Mouse (Mus musculus) adrenal gland, adult 2 months (tissue): ENCODE data around the gene Akna. TPM values are rescaled to one million over a fixed set of nuclear protein-coding genes. Genes with fewer than 3 reads are reported as not detected.

Source experiments
- DNase-seq: peaks from one replicate; pipeline ENCODE4 v3.0.0; 2021
- polyA plus RNA-seq: library from polyadenylated mRNA; depleted of rRNA; stranded (reverse); fragments of >200 nt; gene quantifications from 2 replicates; pipeline ENCODE4 v1.2.3, GENCODE M21; 2012
- total RNA-seq, 2 experiments: library from RNA; stranded (reverse); gene quantifications; 2 replicates each; pipeline ENCODE4 v1.2.3; 2021

The Akna gene
- total and polyA plus RNA-seq, 3 experiments, result 3.9 to 5.6 (median 4.7) TPM

DNA sequence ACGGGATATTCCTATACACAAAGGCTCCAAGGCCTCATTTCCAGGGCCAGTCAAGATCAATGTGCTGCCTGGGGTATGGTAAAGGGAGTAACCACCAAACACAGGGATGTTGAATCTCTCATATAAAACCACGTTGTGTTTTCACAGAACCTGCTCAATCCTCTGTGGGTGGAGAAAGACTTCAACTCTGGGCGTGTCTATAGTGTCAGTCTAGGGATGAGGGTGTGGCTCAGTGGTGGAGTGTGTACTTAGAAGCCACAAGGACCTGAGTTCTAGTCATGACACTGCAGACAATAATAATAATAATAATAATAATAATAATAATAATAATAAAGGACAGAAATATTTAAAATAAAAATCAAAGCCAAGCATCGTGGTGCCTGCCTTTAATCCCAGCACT lies 18.9 kb downstream of the Akna start:
- DNase-seq, result no peak

- DNase-seq, result no peak
Measured at GRCm38 (mm10) chr4:63383474-63383873, 19.7 kb downstream of the Akna start.

GRCm38 (mm10) chr4:63382676-63383369 lies 20.3 kb downstream of the Akna start:
- no peak for DNase-seq

- no peak for DNase-seq
Measured at GRCm38 (mm10) chr4:63377483-63377882, 25.7 kb downstream of the Akna start.

- no peak for DNase-seq
Measured at GRCm38 (mm10) chr4:63375367-63375766, 27.8 kb downstream of the Akna start.

DNA sequence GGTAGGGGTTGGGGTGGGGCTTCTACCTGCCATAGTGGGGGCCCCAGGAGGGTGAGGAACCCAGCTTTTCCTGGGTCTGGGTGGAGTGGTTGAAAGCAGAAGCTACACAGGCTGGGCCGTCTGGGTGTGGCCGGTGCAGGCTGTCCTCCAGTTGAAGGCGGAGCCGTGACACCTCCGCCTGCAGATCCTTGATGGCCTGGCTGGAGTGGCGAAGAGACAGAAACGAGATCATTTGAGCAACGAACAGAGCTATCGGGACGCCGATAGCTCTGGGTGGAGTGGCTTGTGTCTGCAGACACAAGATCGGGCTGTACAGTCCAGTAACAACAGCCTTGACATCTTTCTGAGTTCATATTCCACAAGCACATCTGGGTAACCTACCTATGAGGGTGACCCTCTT lies 28.8 kb downstream of the Akna start:
- no peak for DNase-seq

- no peak for DNase-seq
Measured at GRCm38 (mm10) chr4:63373404-63373803, 29.8 kb downstream of the Akna start.

- peak; percentile 30 for DNase-seq
Measured at GRCm38 (mm10) chr4:63371890-63372289, 31.3 kb downstream of the Akna start.

GRCm38 (mm10) chr4:63370897-63371296 lies 32.3 kb downstream of the Akna start:
- no peak for DNase-seq

GRCm38 (mm10) chr4:63368577-63368976 lies 34.6 kb downstream of the Akna start:
- peak; percentile 87 for DNase-seq

GRCm38 (mm10) chr4:63362150-63362549 lies 41.0 kb downstream of the Akna start, which contains the start of gene Orm2:
Gene Orm2, plus strand, starts transcription at chr4:63362449.
- peak; percentile 76 for DNase-seq

- no peak for DNase-seq
Measured at GRCm38 (mm10) chr4:63359861-63360260, 43.3 kb downstream of the Akna start.

GRCm38 (mm10) chr4:63356981-63357570 lies 46.1 kb downstream of the Akna start:
- peak; percentile 64 for DNase-seq

GRCm38 (mm10) chr4:63355877-63356665 lies 47.1 kb downstream of the Akna start, which contains the start of gene Orm3:
Gene Orm3, plus strand, starts transcription at chr4:63356162.
- DNase-seq, result peak; percentile 69

GRCm38 (mm10) chr4:63348524-63348923 lies 54.6 kb downstream of the Akna start:
- DNase-seq, result no peak

DNA sequence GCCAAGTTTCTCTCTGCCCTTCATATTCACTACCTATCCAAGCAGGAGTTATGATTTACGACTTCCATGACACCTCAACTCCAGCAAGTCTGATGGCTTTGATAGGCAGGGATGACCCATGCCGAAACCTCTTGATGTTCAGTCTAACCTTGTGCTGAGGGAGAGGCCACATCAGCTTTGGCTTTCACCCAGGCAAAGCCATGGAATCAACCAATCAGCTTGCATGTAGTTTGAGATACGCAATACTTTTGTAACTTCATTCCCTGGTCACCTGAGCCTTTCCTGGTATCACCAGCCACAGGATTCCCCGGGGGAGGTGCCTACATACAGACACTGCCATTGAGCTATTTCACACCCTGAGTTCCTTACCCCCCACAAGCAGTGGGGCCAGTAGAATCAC lies 56.5 kb downstream of the Akna start:
- DNase-seq, result no peak

GRCm38 (mm10) chr4:63345261-63345660 lies 57.9 kb downstream of the Akna start:
- no peak for DNase-seq

DNA sequence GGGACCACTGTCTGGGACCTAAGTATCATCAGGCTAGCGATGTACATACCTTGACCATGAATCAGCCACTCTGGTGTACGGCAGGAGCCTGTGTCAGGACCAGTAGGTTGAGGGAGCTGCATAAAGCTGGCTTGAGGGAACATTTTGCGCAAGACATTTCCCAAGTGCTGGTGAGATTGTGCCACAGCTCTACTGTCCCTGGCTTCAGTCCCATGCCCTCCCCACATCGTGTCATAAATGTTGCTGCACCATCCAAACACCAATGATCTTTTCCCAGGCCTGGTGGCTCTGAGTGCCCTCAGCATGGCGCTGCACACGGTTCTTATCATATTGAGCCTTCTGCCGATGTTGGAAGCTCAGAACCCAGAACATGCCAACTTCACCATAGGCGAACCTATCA lies 58.9 kb downstream of the Akna start, which contains the start of gene Orm1:
Gene Orm1, plus strand, starts transcription at position 266 of the 400 bp plus-strand sequence.
- peak; percentile 77 for DNase-seq

- no peak for DNase-seq
Measured at GRCm38 (mm10) chr4:63343608-63344007, 59.5 kb downstream of the Akna start.

GRCm38 (mm10) chr4:63342491-63342890 lies 60.7 kb downstream of the Akna start:
- no peak for DNase-seq

- no peak for DNase-seq
Measured at GRCm38 (mm10) chr4:63338414-63339076, 64.6 kb downstream of the Akna start.

GRCm38 (mm10) chr4:63333403-63333802 lies 69.8 kb downstream of the Akna start:
- DNase-seq, result no peak
